Mouse (Mus musculus) heart, embryonic 10.5 days (tissue): ENCODE measurements around the gene Rbbp5. TPM values are rescaled to one million over a fixed set of nuclear protein-coding genes. Genes with fewer than 3 reads are reported as not detected.
A peak's percentile ranks its signal among the peaks of the same experiment; 100 is the strongest.

Experiments used
- DNase-seq: peaks from one replicate; pipeline ENCODE4 v3.0.0-alpha.2; 2017; ENCODE audit warnings: low spot score
- H3K27ac ChIP-seq: fragments of 300-500 bp; sonication (generic); 2 replicates; pipeline ENCODE4 v1.5.1; 2016; ENCODE audit warnings: mild to moderate bottlenecking
- H3K27me3 ChIP-seq: fragments of 300-500 bp; sonication (generic); 2 replicates; pipeline ENCODE4 v1.6.1; 2016; ENCODE audit warnings: mild to moderate bottlenecking; ENCODE audit not compliant: poor library complexity, insufficient read depth, severe bottlenecking
- H3K36me3 ChIP-seq: fragments of 300-500 bp; sonication (generic); 2 replicates; pipeline ENCODE4 v1.6.1; 2016; ENCODE audit warnings: mild to moderate bottlenecking, moderate library complexity
- H3K4me1 ChIP-seq: fragments of 300-500 bp; sonication (generic); 2 replicates; pipeline ENCODE4 v1.6.1; 2016; ENCODE audit warnings: mild to moderate bottlenecking
- H3K4me3 ChIP-seq: fragments of 300-500 bp; sonication (generic); 2 replicates; pipeline ENCODE4 v1.5.1; 2016; ENCODE audit warnings: mild to moderate bottlenecking, moderate library complexity
- H3K9me3 ChIP-seq: fragments of 300-500 bp; sonication (generic); 2 replicates; pipeline ENCODE4 v1.6.1; 2016; ENCODE audit warnings: mild to moderate bottlenecking, moderate library complexity
- WGBS: fragments of 180-500 bp; shearing (Covaris S2); methylation state at CpG from one replicate; pipeline ENCODE4 v1.1.7; 2016; 5-methylcytosine and 5-hydroxymethylcytosine counted together
- polyA plus RNA-seq: library from polyadenylated mRNA; unstranded; fragments of >200 nt; fragmentation: Nextera tagmentation; extraction: Ambion mirVana; gene quantifications from 2 replicates; pipeline ENCODE4 v1.2.1, GENCODE M21; 2016

The Rbbp5 gene
- polyA plus RNA-seq, 1 experiment from 2014 or later, result 43.6 TPM

DNA sequence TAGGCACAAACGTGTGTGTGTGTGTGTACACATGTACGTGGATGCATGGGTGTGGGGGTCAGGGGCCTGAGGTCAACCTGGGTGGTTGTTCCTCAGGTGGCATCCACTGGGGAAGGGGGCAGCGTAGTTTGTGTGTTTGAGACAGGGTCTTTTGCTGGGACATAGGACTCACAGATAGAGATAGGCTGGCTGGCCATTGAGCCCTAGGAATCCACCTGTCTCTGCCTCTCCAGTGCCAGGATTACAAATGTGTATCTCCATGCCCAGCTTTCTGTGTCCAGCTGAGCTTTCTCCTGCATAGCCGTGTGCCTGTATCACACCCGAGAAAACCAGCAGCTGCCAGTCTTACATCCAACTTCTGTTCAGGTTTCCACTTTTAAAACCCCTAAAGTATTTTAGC is 32.6 kb downstream of the Rbbp5 start:
- peaks cover 44% of the 10 kb centered on the region for H3K36me3 ChIP-seq
- no peak for DNase-seq
- H3K27me3 ChIP-seq, result peaks cover 17% of the 10 kb centered on the region
- H3K9me3 ChIP-seq, result no peaks in the 10 kb centered on the region
- H3K4me1 ChIP-seq, result no peaks in the 10 kb centered on the region
- H3K27ac ChIP-seq, result no peak overlapping the region
- WGBS, result 89% methylated on average over 5 of the region's 5 CpGs
- no peak overlapping the region for H3K4me3 ChIP-seq

DNA sequence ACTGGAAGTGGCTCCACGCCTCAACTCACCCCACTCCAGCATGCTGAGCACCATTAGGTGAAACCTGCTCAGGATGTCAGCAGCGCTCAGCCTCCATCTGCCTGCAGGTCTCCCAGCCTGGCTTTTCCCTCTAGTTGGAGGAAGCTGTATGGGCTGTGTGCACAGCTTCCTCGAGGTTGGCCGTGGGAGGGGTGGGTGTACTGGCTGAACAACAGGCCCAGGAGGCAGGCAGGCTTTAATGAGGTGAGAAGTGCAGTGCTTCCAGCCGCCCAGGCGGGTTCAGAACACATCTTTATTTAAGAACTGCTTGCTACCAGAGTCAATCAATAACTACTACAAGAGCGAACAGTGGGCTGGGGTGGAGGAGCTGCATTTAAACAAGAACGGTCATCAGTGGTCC is 34.4 kb downstream of the Rbbp5 start:
- DNase-seq, result no peak
- no peak overlapping the region for H3K27ac ChIP-seq
- H3K36me3 ChIP-seq, result peaks cover 28% of the 10 kb centered on the region

DNA sequence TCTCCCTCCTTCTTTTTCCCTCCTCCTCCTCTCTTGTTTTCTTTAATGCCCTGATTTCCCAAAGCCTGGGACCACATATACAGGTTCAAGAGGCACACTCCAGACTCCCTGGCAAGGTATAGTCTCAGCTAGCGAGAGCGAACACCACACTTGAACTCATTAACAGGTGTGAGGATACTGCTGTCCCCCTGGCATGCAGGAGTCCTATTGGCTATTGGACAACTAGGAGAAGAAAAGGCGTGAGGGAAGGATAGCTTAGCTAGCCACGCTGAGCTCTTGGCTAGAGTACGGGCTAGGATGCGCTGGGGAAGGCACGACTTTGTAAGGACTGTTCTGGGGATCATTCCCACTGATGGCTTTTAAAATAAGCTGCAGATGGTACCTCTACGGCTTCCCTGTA is 34.9 kb downstream of the Rbbp5 start:
- no peaks in the 10 kb centered on the region for H3K4me1 ChIP-seq
- 74% methylated on average over 8 of the region's 8 CpGs for WGBS
- no peak overlapping the region for H3K27ac ChIP-seq
- H3K36me3 ChIP-seq, result peaks cover 22% of the 10 kb centered on the region
- H3K9me3 ChIP-seq, result no peaks in the 10 kb centered on the region
- H3K27me3 ChIP-seq, result peaks cover 24% of the 10 kb centered on the region
- DNase-seq, result no peak
- H3K4me3 ChIP-seq, result no peak overlapping the region

More for the DNA sequence above, 34.4 kb downstream of the Rbbp5 start:
- Histone ChIP-seq H3K4me1 (no peaks in the 10 kb centered on the region), H3K9me3 (no peaks in the 10 kb centered on the region), H3K4me3 (no peak overlapping the region), H3K27me3 (peaks cover 24% of the 10 kb centered on the region)
- 56% methylated on average over 8 of the region's 8 CpGs for WGBS

DNA sequence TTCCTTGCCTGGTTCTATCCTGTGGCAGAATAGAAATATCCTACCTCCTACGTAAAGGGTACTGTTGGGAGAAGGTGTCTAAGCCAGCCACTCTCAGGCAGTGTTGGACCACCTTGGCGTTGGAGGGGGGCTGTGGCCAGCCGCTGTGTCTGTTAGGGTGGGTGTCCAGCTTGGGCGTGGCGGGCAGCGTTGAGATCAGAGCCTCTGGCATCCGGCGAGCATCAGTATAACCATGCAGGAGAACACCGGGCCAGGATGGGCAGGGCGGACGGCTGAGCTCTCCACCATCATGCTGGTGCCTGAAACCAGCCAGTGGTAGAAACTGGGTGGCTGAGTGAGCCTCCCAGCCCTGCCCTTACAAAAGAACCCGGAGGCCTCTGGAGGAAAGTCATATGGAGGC is 38.2 kb downstream of the Rbbp5 start:
- Histone ChIP-seq H3K27me3 (peaks cover 41% of the 10 kb centered on the region), H3K4me3 (no peak overlapping the region), H3K27ac (no peak overlapping the region), H3K4me1 (no peaks in the 10 kb centered on the region), H3K9me3 (no peaks in the 10 kb centered on the region), H3K36me3 (no peaks in the 10 kb centered on the region)
- no peak for DNase-seq
- WGBS, result 83% methylated on average over 12 of the region's 12 CpGs

DNA sequence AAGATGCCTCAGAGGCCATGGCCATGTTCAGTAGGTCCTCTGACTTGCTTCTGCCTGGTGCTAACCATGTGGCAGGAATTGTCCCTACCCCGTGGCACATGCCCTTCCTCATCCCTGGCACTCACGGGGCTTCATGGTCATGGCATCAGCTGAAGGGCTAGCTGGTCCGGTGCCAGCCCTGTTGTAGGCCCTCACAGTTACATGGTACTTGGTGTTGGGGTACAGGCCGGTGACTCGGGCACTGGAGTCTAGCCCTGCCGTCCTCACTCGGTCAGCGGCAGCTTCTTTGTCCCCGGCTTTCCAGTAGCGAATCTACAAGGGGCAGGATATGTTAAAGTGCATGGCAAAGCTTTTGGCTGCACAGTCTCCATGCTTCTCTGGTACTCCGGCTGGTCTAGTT is 39.6 kb downstream of the Rbbp5 start:
- H3K27ac ChIP-seq, result no peak overlapping the region
- WGBS, result 85% methylated on average over 11 of the region's 11 CpGs
- peaks cover 9% of the 10 kb centered on the region for H3K4me1 ChIP-seq

DNA sequence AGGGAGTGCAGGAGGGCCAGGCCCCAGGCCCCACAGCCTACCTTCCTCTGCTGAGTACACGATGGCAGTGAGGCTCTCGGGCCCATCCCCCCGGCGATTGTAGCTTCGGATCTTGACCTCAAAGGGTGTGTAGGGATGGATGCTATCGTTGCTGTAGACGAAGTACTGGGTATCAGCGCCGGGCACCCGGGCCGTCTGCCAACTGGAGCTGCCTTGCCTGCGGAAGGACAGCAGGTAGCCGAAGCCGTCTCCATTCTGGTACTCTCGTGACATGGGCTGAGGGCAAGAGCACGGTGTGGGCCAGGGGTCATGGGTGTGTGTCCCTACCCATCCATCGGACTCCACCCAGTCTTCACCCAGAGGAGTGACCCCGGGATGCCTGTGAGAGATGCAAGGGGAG is 41.5 kb downstream of the Rbbp5 start:
- Histone ChIP-seq H3K4me3 (no peak overlapping the region), H3K27me3 (peaks cover 49% of the 10 kb centered on the region), H3K27ac (no peak overlapping the region), H3K4me1 (peaks cover 9% of the 10 kb centered on the region), H3K36me3 (no peaks in the 10 kb centered on the region), H3K9me3 (no peaks in the 10 kb centered on the region)
- DNase-seq, result no peak
- WGBS, result 82% methylated on average over 18 of the region's 18 CpGs

More for the DNA sequence above, 39.6 kb downstream of the Rbbp5 start:
- DNase-seq, result no peak
- H3K36me3 ChIP-seq, result no peaks in the 10 kb centered on the region
- peaks cover 42% of the 10 kb centered on the region for H3K27me3 ChIP-seq
- no peak overlapping the region for H3K4me3 ChIP-seq
- H3K9me3 ChIP-seq, result no peaks in the 10 kb centered on the region

DNA sequence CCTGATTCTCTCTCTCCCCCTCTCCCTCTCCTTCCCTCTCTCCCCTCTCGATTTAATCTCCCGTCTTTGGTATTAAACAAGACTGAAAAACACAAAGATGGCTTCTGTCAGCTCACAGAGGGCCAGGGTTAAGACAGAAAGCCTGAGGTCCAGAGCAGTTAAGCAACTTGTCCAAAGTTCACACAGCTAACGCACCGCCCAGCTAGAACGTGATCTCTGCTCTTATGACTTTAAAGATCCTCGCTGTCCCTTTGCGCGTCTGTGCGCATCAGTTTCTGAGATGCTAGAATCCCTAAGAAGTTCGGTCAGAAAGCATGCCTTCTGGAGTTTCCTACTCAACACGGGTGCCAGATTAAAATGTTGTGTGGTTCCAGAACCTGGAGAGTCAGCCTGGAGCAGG is 42.6 kb downstream of the Rbbp5 start:
- H3K27ac ChIP-seq, result no peak overlapping the region
- no peak for DNase-seq
- no peaks in the 10 kb centered on the region for H3K36me3 ChIP-seq
- 89% methylated on average over 11 of the region's 11 CpGs for WGBS
- peaks cover 9% of the 10 kb centered on the region for H3K4me1 ChIP-seq
- H3K27me3 ChIP-seq, result peaks cover 49% of the 10 kb centered on the region
- no peak overlapping the region for H3K4me3 ChIP-seq
- H3K9me3 ChIP-seq, result no peaks in the 10 kb centered on the region

DNA sequence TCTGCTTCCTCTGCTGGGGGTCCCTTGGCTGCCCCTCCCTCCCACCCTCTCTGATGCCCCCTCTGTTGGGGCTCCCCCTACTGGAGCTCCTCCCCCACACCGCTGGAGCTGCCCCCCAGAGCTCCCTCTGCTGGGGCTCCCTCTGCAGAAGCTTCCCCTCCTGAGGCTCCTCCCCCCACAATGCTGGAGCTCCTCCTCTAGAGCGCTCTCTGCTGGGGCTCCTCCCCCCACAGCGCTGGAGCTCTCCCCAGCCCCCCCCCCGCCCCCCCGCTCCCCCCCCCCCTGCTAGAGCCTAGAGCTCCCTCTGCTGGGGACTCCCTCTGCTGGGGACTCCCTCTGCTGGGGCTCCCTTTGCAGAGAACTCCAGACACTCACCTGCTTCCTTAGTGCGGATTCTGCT is 43.6 kb downstream of the Rbbp5 start:
- peaks cover 49% of the 10 kb centered on the region for H3K27me3 ChIP-seq
- peaks cover 9% of the 10 kb centered on the region for H3K4me1 ChIP-seq
- H3K36me3 ChIP-seq, result no peaks in the 10 kb centered on the region
- no peaks in the 10 kb centered on the region for H3K9me3 ChIP-seq
- no peak overlapping the region for H3K4me3 ChIP-seq
- DNase-seq, result no peak
- H3K27ac ChIP-seq, result no peak overlapping the region
- 22% methylated on average over 2 of the region's 6 CpGs for WGBS

DNA sequence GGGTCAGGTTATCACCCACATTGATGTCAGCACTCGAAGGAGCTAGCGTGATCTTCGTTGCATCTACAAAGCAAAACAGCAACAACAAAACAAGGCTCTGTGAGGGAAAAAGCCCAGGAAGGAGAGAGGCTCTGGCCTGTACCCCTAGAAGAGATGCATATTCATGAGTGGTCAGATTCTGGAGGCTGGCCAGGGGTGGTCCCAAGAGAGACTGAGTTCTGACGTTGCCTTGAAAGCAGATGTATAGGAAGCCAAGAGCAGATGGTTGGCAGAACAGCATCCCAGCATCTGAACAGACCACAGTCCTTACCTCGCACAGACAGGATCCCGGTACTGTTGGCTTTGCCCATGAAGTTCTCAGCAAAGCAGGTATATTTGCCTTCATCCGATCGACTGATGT is 45.9 kb downstream of the Rbbp5 start:
- no peaks in the 10 kb centered on the region for H3K36me3 ChIP-seq
- H3K4me1 ChIP-seq, result peaks cover 9% of the 10 kb centered on the region
- DNase-seq, result no peak
- WGBS, result 86% methylated on average over 8 of the region's 8 CpGs
- H3K27me3 ChIP-seq, result peaks cover 57% of the 10 kb centered on the region
- no peaks in the 10 kb centered on the region for H3K9me3 ChIP-seq
- H3K4me3 ChIP-seq, result no peak overlapping the region
- no peak overlapping the region for H3K27ac ChIP-seq

DNA sequence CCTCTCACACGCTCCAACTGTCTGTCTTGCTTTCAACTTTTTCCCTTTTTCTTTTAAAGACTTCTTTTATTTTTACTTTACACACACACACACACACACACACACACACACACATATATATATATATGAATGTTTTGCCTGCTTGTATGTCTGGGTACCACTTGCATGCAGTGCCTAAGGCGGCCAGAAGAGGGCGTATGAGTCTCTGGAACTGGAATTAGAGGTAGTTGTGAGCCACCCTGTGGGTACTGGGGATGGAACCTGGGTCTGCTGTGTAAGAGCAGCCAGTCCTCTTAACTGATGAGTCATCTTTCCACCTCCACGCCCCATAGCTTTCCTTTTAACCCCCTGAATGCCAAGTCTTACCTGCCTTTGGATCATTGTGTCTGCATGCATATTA is 46.8 kb downstream of the Rbbp5 start:
- peaks cover 9% of the 10 kb centered on the region for H3K4me1 ChIP-seq
- 28% methylated on average over 4 of the region's 4 CpGs for WGBS
- H3K9me3 ChIP-seq, result no peaks in the 10 kb centered on the region
- H3K27ac ChIP-seq, result no peak overlapping the region
- peaks cover 54% of the 10 kb centered on the region for H3K27me3 ChIP-seq
- no peaks in the 10 kb centered on the region for H3K36me3 ChIP-seq
- no peak for DNase-seq
- H3K4me3 ChIP-seq, result no peak overlapping the region

DNA sequence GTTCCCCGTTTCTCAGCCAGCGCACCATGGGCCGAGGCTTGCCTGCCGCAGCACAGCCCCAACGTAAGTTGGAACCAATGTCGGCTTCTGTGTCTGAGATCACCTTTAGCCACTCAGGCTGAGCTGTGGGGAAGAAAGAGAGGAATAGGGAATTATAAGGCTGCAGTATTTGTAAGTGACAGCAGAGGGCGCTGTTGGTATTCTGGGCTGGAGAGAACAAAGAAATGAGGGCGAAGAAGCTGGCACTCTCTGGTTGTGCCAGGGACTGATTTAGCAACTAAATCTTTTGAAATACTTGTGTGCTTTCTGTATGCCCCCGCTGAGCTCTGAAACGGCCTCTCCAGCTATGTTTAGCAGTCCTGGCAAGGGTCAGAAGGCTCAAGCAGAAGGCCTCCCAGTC is 48.7 kb downstream of the Rbbp5 start:
- Histone ChIP-seq H3K9me3 (no peaks in the 10 kb centered on the region), H3K4me3 (no peak overlapping the region), H3K27me3 (peaks cover 59% of the 10 kb centered on the region), H3K4me1 (peaks cover 14% of the 10 kb centered on the region), H3K27ac (no peak overlapping the region), H3K36me3 (no peaks in the 10 kb centered on the region)
- no peak for DNase-seq
- WGBS, result 9% methylated on average over 10 of the region's 10 CpGs

DNA sequence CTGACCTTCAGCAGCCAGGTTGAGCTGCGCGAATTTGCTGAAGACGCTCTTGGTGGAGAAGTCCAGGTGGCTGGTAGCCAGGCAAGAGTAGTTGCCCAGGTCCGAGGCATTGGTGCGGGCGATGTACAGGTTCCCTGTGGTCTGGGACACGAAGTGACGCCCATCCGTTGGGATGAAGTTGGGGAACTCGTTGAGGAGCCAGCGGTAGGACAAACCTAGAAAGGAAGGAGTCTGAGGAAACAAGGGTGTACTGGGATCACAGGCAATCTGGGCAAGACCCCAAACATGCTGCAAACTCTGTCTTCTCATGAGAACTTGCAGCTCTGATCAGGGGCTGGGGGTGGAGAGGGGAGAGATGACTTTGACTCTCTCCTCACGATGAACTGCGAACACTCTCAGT is 50.9 kb downstream of the Rbbp5 start:
- 88% methylated on average over 13 of the region's 13 CpGs for WGBS
- peaks cover 63% of the 10 kb centered on the region for H3K27me3 ChIP-seq
- no peaks in the 10 kb centered on the region for H3K9me3 ChIP-seq
- DNase-seq, result no peak
- no peak overlapping the region for H3K4me3 ChIP-seq
- H3K4me1 ChIP-seq, result peaks cover 15% of the 10 kb centered on the region
- no peak overlapping the region for H3K27ac ChIP-seq
- no peaks in the 10 kb centered on the region for H3K36me3 ChIP-seq

DNA sequence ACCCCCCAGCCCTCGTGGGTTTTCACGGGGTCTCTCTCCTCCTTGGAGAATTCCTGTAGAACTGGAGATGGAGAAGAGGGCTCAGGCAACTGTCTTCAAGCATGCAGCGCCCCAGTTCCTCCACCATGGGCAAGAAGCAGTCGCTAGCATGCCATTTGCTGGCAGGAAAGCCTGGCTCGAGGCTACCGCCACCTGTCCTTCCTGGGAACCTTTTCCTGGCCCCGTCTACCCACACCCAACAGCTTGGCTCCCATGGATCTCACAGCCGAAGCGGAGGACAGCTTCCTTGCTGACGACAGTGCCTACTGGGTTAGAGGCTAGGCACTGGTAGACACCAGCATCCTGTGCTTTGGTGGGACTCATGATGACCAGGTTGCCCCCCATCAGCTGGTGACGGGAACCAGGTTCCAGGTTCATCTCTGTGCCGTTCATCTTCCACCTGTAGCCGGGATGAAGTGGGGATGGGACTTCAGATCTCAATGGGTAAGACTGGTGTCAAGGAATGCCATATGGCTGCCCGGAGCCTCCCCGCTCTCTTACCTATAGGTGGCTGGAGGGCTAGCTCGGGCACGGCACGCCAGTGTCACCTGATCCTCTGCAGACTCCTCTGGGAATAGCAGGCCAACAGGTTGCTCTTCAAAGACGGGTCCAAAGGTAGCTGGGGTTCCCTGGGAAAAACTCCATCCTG is 51.6 kb downstream of the Rbbp5 start:
- Histone ChIP-seq H3K9me3 (no peaks in the 10 kb centered on the region), H3K4me1 (peaks cover 23% of the 10 kb centered on the region), H3K4me3 (no peak overlapping the region), H3K27ac (no peak overlapping the region), H3K27me3 (peaks cover 63% of the 10 kb centered on the region), H3K36me3 (no peaks in the 10 kb centered on the region)
- no peak for DNase-seq
- 82% methylated on average over 19 of the region's 19 CpGs for WGBS

DNA sequence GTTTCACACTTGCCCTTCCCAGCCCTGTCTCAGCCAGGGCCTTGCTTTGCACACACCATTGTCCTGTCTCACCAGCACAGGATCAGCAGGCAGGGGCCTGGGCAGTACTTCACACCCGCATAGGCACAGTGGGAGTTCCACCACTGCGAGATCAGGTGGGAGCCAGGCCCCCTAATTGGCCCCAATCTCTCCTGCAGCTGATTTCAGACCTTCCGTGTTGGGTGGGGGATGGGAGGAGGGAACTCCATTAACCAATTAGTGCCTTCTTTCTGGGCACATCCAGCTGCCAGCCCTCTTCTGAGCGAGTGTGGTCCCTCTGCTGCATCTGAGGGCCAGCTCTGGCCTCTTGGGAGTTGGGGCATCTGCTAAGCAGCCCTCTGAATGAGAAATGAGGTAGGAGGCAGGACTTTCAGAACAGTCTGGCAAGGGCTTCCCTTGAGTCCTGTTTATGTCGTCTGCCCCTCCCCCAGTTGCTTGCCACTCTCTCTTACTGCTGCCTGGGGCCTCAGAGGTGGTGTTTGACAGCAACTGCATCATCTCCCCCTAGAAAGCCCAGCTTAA is 53.5 kb downstream of the Rbbp5 start:
- 0 out of 2 replicates have a peak overlapping the region, but pooled peaks have one; percentile 22 for H3K27ac ChIP-seq
- no peaks in the 10 kb centered on the region for H3K36me3 ChIP-seq
- no peak overlapping the region for H3K4me3 ChIP-seq
- peaks cover 28% of the 10 kb centered on the region for H3K4me1 ChIP-seq
- no peaks in the 10 kb centered on the region for H3K9me3 ChIP-seq
- DNase-seq, result no peak
- peaks cover 75% of the 10 kb centered on the region for H3K27me3 ChIP-seq
- WGBS, result 6% methylated on average over 5 of the region's 5 CpGs
